Mouse (Mus musculus) brain, embryonic 14.5 days (tissue): ENCODE results near the gene Bmf. TPM values are rescaled to one million over a fixed set of nuclear protein-coding genes. Genes with fewer than 3 reads are reported as not detected.

ENCODE experiments used
- DNase-seq: peaks from one replicate; pipeline ENCODE4 v3.0.0-alpha.2; 2011; ENCODE audit warnings: low read depth
- CTCF ChIP-seq: fragments of 200-500 bp; IDR thresholded peaks from 2 replicates; pipeline ENCODE4 v1.5.1; 2012; ENCODE audit warnings: inconsistent platforms, mild to moderate bottlenecking, moderate library complexity, borderline replicate concordance; ENCODE audit not compliant: insufficient read depth, insufficient read length; ENCODE audit errors: extremely low read depth
- POLR2A ChIP-seq: fragments of 200-500 bp; IDR thresholded peaks from 2 replicates; pipeline ENCODE4 v1.6.1; 2012; ENCODE audit warnings: mild to moderate bottlenecking, inconsistent platforms, borderline replicate concordance; ENCODE audit not compliant: poor library complexity, insufficient read depth, insufficient read length, severe bottlenecking; ENCODE audit errors: extremely low read depth
- polyA plus RNA-seq: library from polyadenylated mRNA; depleted of rRNA; stranded (reverse); fragments of >200 nt; gene quantifications from 2 replicates; pipeline ENCODE4 v1.2.3, GENCODE M21; 2012

The Bmf gene
- polyA plus RNA-seq, 1 experiment: 13.7 TPM

DNA sequence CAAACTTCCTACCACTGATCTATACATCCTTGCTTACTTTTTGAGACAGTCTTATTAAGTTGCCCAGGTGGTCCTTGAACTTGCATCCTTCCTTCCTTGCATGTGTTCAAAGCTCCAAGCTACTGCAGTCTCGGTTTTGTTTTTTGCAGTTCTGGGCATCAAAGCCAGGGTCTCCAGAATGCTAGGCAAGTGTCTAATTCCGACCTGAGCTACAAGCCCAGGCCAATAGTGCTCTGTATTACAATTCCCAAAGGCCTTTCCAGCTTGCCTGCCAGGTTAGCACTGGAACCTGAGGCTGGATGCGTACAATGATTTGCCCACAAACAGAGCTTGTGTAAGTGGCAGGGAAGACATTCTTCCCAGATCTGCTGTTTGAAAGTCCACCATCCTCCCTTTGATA lies 7.8 kb downstream of the Bmf start:
- TF ChIP-seq POLR2A: no peak
- TF ChIP-seq CTCF: no peak

DNA sequence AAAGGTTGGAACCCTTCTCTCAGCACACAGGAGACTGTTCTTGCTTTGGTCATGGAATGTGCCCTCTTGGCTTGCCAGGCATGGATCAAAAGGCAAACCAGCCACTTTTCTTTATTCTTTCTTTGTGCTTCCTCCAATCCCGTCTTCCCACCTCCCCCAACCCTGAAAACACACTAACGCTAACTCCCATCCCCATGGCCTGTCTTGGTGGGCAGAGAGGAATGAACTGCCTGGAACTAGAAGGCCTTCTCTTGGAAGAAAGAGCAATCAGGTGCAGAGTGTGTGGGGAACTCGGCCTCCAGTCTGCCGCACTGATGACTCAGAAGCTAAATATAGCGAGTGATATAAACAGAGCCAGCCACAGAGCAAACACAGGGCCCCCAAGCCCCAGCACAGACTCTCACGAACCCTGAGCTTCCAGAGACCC lies 8.8 kb downstream of the Bmf start:
- TF ChIP-seq POLR2A (no peak), CTCF (no peak)
- DNase-seq: no peak

More for the DNA sequence above, 7.8 kb downstream of the Bmf start:
- DNase-seq: no peak

DNA sequence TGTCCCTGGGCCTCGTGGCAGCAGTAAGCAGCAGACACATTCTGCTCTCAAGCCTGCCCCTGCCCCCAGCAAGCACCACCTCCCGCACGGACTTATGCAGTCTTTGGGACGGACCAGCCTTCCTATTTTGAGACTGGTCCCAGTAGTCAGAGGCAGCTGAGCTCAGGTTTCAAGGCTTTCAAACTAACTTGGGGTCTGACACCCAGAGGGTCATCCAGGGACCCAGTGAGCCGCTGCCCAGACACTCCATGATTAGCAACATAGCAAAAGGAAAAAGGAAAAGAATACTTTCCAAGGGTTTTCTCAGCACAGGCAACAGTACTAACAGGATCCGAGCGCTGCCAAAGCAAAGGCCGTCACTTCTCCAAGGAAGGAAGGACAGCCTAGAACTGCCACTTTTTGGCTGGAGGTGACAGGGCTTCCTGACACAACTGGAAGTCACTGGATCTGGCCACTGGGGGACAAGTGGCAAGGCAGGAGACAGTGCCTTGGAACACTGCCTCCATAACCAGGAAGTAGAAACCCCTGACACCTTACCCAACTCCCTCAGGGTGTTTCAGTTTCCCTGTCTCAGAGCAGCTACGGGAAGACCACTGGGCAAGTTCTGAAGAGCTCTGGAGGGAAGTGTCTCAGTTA lies 9.5 kb downstream of the Bmf start:
- TF ChIP-seq POLR2A (no peak), CTCF (no peak)
- DNase-seq: no peak

DNA sequence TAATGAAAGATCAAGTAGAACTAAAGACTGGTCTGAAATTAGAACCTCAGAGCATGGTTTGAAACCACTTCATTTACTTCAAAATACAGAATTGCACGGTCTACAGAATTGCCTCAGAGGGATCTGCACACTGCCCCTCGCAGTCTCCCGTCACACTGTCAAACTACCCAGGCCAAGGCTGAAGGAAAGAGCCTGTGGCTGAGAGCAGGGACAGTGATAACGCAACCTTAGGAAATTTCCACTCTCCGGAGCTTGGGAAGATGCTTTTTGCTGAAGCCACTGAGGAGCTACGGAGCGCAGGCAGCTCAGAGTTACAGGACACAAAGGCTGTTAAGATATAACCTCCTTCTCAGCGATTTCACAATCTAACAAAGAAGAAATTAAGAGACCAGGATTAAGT lies 10.4 kb downstream of the Bmf start:
- TF ChIP-seq POLR2A (no peak), CTCF (no peak)
- no peak for DNase-seq

DNA sequence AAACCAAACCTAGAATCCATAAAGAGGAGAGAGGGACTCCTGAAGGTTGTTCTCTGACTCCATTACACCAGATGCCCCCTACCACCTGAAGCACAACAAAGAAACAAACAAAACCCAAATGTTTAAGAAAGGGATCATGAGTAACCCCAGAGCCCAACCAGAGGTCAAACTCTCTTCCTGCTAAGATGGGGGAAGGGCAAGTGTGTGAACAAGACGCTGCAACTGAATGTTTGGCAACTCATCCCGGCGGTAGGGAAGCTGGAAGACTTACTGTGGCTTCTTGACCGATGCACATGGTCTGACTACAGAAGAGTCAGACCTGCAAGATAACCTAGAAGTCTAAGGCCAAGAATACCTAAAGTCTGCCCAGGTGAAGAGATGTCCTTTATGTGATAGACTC lies 12.3 kb downstream of the Bmf start:
- DNase-seq: no peak
- no peak for TF ChIP-seq CTCF
- TF ChIP-seq POLR2A: no peak

DNA sequence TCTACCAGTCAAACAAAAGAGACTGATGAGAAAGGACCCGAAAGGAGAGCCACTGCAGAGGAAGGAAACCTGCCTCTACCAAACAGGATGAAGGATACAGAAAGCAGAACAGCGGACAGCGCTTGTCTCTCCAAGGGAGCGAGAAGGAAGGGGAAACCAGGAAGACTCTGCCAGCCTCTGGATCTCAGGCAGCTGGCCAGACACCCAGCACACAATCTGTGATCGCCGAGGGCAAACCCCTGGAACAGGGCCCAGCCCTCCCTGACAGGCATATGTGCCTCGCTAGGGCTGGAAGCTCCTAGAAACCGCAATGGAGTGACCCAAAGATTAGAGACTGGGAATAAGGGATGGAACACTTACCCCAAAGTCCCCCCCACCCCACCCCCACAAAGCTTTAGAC lies 12.9 kb downstream of the Bmf start:
- no peak for TF ChIP-seq POLR2A
- TF ChIP-seq CTCF: no peak
- peak; percentile 62 for DNase-seq

DNA sequence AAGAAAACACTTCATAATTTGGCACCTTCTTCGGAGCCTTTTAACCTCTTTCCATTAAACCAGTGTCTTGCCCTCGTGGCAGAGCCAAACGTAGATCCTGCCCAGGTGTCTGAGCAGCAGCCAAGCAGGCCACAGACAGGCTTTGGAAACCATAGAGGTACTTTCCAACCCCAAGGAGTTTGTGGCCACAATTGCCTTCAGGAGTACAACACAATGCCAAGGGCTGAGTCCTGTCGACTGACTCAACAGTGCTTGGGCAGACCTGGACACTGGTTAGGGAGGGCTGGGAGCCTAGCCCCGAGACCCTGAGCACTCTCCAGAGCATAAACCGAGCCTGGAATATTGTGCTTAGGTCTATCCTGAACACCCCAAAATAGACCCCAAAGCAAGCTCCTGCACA lies 13.4 kb downstream of the Bmf start:
- TF ChIP-seq POLR2A: no peak
- TF ChIP-seq CTCF: no peak
- no peak for DNase-seq

DNA sequence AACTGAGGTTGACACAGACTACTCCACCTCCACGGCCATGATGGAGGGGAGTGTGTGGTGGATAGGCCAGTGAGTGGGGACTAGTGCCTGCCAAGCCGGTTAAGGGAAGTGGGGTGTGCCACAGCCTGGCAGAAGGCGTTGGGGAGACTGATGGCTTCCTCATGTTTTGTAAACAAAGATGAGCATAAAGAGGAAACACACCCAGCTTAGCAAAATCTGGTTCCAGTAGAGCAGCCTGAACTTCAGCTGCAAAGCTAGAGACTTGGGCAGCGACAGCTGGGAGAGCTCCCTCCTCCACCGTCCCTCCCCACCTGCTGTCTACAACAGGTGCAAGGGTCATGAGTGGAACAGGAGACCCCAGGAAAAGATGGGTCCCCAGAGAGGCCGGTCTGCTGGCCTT lies 15.5 kb downstream of the Bmf start:
- no peak for DNase-seq
- no peak for TF ChIP-seq POLR2A

DNA sequence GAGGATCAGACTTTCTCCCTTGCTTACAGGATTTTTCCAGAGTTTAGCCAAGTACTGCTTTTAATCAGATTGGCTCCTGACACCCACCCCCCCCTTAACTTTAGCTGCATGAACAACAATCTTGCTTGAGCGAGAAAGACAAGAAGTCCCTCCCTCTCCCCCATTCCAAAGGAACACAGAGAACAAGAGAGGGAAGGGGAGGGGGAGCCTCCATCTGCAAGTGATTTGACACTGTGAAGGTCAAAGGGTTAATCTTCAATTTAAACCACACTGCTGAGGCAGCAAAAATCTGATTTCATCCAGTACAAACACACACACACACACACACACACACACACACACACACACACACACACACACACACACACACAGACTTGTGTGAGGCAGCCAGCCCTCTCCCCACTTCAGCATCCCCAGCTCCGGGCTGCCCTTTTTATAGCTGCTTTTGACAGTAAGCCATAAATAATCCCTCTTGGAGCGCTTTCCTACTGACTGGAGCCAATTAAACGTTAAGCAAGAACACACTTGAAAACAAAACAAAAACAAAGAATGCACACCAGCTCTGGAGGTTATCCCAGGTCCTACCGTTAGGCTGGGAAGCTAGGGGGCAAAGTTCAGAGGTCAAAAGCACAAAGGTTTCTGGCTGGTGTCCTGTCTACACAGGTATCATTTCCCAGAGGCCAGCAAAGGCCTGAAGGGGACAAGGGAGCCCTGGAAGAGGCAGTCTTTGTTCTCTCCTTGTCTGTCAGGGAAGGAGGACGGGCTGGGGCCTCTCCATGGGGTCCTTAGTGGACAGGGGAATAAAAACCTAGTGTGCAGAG lies 16.4 kb downstream of the Bmf start:
- DNase-seq: peak; percentile 91
- no peak for TF ChIP-seq CTCF
- TF ChIP-seq POLR2A: no peak

DNA sequence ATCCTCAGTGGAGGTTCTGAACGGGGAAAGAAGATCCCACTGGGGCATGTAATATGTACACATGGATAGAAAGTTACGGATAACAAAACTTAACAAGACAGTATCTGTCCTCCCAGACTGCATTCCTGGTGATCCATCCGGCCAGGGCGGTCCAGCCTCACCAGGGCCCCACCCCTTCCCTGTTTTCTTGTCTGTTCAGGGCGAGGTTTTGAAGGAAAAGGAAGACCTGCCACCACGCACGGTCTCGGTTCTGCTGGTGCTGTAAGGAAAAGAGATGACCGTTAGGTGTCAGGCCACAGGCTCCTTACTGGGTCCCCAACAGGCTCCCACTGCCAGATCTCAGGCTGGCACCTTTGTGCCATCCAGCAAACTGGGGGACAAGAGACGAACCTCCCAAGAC lies 17.1 kb downstream of the Bmf start:
- no peak for DNase-seq
- no peak for TF ChIP-seq POLR2A
- no peak for TF ChIP-seq CTCF

DNA sequence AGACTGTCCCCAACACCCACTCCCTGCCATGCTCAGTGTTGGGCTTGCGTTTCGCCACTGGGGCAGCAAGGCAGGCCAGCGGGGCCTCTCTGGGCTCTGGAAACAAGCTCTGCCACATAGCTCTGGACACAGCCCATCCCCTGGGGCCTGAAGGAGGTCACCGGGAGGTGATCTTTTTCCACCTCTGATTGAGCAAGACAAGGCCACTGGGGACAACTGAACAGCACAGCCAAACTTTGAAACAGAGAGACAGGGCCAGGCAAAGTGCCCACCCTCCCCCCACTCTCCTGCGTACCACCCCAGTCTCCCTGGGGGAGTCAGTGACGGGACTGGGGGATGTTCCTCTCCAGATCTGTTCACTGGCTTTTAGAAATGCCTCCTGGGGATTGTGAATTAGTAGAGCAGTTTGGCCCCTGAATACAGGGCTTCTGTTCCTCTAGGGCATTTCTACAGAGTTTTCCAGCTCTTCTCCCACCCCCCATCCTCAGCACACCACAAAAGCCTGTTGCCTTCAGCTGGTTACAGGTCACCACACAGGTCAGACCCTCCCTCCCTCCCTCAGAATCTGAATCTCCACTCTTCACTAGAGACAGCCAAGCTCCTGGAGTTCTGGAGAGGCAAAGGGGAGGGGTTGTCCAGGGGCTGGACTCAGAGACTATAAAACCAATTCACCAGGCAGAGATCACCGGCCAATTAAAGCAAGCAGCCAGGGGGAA lies 19.9 kb downstream of the Bmf start:
- peak; percentile 45 for DNase-seq
- TF ChIP-seq POLR2A: no peak
- TF ChIP-seq CTCF: no peak
